Mouse (Mus musculus) heart, postnatal 14 days (tissue): ENCODE measurements around the gene Hist1h2bl. TPM values are rescaled to one million over a fixed set of nuclear protein-coding genes. Genes with fewer than 3 reads are reported as not detected.
"Not testable (repeated sequence)": the region's sequence is repeated elsewhere in the genome, so short reads cannot be mapped to it uniquely, and the experiment has no call there.

Experiments used
- DNase-seq, 2 experiments: peaks; one replicate each; pipeline ENCODE4 v3.0.0; 2021 to 2022
- intact Hi-C: fragments of 180-260 bp; cut with DNase I; formaldehyde crosslinking; loops from one replicate; pipeline ENCODE4 v1.15.1; 2025
- total RNA-seq, 2 experiments: library from RNA; stranded (reverse); gene quantifications; 2 replicates each; pipeline ENCODE4 v1.2.3; 2021

The Hist1h2bl gene
- total RNA-seq, 2 experiments from 2014 or later = 66.3 to 130 TPM

DNA sequence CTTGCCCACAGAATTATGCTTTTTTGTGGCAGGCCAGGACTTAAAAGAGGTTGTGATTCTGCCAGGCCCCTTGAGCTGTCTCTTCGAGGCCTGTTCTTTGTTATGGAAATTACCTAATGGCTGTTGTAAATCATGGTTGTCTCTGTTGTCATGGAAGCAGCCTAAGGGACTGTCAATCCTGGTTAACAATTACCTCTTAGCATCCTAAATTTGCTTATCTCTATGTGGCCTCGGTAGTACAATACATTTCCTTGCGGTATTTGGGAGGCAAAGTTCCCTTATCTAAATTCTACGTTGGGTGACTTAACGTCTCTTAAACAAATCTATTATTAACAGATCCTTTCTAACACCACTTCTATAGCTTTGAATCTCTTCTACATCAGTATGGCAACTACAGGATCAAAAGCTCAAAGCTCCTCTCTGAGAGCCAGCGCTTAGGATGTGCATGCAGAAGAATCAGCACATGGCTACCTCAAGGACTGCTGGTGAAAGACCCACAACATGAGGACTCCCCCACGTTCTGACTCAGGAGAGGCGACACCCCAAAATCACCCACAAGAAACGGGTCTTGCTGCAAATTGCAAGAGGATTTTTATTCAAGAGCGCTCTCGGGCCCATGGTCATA is 12.1 kb upstream of the Hist1h2bl start:
- intact Hi-C loops = no loop called here
- DNase-seq = no peak

DNA sequence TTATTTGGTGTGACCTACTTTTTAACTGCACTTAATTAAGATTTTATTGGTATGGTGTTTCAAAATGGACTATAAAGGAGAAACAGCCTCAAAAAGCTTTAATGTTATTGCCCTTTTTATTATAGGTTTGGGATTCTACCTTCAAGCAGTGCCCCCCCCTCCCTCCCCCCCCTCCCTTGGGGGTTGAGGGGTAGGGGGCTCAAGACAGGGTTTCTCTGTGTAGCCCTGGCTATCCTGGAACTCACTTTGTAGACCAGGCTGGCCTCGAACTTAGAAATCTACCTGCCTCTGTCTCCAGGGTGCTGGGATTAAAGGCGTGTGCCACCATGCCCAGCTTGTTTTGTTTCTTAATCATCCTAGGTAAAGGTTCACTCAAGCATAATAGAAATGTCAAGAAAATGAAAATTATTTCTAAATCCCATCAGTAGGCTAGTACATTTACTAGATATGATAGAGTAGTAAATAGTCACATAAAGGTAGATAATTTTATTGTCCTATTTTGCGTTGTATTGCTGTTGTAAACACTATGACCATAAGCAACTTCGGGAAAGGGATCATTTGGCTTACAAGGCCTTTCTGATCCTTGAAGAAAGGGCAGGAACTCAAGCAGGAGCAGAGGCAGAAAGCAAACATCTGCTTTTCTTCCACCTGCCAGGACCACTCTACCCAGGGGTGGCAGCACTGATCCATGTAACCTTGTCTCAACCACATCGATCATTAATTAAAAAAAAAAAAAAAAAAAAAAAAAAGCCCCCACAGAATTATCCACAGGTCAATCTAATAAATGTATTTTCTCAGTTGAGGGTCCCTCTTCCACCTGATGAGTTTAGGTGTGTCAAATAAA is 7.3 kb upstream of the Hist1h2bl start:
- intact Hi-C loops = no loop called here
- DNase-seq = no peak

DNA sequence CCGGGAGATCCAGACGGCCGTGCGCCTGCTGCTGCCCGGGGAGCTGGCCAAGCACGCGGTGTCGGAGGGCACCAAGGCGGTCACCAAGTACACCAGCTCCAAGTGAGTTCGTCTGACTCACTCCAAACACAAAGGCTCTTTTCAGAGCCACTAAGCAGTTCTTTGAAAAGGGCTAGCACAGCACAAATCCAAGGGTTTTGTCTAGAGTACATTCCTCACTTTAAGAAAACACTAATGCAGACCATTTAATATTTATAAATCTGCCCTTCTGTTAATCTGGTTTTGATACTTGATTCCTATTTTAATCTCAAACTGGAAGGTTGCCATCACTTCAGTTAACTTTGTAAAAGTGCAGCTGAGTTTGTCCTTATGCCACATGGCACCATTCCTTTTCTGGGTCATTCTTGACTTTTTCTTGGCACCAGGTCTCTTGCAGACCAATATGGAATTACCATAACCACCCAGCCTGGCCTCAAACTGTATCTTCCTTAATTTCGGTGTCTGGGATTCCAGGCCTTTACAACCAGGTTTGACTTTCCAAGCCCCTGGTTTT is 6.5 kb upstream of the Hist1h2bl start:
- intact Hi-C loops = no loop called here
- DNase-seq = no peak

DNA sequence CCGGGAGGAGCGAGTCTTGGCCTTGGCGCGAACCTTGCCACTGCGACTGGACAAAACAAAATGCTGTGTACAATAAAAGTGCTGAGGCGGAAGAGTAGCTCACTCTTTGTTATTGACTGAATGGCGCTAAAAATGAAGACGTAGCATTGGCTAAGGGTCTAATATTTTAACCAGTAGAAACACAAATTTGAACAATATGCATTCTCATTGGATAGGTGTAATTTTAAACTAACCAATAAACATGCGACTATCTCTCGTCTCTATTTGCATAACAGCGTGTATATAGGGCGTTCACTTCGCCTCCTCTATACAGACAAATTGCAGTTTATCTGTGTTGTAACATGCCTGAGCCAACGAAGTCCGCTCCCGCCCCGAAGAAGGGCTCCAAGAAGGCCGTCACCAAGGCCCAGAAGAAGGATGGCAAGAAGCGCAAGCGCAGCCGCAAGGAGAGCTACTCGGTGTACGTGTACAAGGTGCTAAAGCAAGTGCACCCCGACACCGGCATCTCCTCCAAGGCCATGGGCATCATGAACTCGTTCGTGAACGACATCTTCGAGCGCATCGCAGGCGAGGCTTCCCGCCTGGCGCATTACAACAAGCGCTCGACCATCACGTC is 5.9 kb upstream of the Hist1h2bl start, which contains the start of gene Hist1h2bm:
TSS of gene Hist1h2bm (plus strand) at position 288 of the 616 bp plus-strand sequence.
- DNase-seq = peak; percentile 40 to 43
- intact Hi-C loops = not testable (repeated sequence)

DNA sequence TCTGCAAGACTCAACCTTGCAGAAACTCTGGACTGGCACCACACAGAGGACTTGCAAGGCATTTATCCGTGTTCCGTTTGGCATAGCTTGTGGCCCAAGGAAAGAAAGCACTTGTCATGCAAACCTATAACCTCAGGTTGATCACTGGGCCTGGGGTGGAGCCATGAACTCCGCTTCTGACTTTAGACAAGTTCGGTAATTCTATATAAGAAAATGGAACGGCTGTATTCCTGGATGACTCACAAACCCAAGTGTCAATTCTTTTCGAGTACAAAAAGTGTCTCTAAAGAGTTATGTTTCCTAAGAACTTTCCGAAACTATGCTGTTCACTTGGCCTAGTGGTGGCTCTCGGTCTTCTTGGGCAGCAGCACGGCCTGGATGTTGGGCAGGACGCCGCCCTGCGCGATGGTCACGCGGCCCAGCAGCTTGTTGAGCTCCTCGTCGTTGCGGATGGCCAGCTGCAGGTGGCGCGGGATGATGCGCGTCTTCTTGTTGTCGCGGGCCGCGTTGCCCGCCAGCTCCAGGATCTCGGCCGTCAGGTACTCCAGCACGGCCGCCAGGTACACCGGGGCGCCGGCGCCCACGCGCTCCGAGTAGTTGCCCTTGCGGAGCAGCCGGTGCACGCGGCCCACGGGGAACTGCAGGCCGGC is 5.3 kb upstream of the Hist1h2bl start:
- DNase-seq, intact Hi-C loops: not testable (repeated sequence)

DNA sequence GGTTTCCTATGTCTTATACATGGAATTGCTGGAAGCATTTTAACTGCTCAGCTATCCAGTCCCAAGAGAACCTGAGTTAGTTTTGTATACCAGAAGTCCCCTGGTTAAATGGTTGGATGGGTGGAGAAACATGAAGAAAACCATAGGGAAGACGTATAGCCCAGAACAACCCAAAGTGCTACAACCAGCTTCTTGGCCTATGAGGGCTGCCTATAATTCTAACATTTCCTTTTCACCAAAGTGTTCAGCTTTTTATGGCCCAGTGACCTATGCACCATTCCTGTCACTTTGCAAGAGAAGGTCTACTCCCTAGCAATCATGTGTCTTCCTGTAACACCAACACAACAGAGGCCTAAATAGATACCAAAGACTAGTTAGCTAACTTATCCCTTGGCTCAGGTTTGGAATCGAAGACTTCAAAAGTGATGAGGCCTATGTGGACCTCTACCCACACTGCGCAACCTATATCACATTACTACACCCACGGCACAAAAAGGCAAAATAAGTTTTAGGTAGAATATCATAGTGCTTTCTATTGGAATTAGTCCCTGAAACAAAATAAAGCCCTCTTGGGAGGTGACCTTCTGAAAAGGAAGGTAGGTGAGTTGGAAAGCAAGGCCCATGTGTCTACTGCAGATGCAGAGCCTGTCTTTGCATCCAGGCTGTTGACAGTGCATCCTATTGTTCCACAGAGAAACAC is 2.6 kb upstream of the Hist1h2bl start:
- no peak for DNase-seq
- intact Hi-C loops = loop anchor here (10.0 kb wide), 3 partner anchors 216 to 1806 kb away; no protein-coding TSS in a partner anchor

DNA sequence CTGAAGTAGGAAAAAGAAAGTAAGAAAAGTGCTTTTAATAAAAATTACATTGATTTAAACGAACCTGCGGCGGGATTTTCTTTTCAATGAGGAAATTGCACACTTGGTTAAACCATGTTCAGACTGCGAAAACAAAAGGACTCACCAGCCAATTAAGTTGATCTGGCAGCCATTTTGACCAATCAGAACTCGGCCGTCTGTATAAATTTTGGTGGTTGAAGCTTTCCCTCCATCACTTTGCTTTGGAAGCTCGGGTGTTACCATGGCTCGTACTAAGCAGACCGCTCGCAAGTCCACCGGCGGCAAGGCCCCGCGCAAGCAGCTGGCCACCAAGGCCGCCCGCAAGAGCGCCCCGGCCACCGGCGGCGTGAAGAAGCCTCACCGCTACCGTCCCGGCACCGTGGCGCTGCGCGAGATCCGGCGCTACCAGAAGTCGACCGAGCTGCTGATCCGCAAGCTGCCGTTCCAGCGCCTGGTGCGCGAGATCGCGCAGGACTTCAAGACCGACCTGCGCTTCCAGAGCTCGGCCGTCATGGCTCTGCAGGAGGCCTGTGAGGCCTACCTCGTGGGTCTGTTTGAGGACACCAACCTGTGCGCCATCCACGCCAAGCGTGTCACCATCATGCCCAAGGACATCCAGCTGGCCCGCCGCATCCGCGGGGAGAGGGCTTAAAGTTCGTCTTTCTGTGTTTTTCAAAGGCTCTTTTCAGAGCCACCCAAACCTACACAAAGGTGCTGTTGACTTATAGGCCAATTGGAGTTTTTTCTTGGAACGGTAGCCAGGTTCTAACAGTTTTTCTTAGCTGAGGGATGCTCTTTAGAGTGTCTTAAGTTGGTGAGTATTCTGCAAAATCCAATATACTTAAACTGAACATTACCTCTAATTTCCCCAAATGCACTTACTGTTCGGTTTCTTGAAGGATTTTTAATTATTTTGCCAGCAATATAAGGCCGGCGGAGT is 1.7 kb upstream of the Hist1h2bl start, which contains the start of gene Hist1h3h:
TSS of gene Hist1h3h (plus strand) at position 263 of the 961 bp plus-strand sequence.
- intact Hi-C loops = loop anchor here (10.0 kb wide), 3 partner anchors 217 to 1807 kb away; no protein-coding TSS in a partner anchor
- peak; percentile 68 to 77 for DNase-seq

DNA sequence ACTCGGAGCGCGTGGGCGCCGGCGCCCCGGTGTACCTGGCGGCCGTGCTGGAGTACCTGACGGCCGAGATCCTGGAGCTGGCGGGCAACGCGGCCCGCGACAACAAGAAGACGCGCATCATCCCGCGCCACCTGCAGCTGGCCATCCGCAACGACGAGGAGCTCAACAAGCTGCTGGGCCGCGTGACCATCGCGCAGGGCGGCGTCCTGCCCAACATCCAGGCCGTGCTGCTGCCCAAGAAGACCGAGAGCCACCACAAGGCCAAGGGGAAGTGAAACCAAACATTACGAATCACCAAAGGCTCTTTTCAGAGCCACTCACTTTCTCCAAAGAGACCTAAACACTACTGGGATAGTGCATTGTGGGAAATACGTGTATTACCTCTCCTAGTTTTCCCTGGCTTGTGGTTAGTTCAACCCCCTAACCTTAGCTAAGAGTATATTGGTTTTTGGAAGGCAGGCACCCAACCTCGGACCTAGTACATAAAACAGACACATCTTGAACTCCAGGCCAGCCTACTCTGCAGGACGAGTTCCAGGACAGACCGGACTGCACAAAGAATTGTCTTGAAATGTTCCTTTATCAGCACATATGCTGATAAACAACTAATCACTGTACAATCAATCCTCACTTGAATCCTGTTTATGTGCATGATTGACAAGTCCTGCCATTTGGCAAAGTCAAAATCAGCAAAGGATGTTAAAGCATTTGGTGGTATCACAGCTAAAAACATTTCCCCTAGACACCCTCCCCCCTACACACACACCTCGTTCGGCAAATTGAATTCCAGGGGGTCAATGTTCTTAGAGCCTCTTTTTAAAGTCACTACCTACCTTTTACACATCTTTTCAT is 823 bp upstream of the Hist1h2bl start:
- not testable (repeated sequence) for DNase-seq
- intact Hi-C loops = loop anchor here (10.0 kb wide), 3 partner anchors 218 to 1808 kb away; no protein-coding TSS in a partner anchor

DNA sequence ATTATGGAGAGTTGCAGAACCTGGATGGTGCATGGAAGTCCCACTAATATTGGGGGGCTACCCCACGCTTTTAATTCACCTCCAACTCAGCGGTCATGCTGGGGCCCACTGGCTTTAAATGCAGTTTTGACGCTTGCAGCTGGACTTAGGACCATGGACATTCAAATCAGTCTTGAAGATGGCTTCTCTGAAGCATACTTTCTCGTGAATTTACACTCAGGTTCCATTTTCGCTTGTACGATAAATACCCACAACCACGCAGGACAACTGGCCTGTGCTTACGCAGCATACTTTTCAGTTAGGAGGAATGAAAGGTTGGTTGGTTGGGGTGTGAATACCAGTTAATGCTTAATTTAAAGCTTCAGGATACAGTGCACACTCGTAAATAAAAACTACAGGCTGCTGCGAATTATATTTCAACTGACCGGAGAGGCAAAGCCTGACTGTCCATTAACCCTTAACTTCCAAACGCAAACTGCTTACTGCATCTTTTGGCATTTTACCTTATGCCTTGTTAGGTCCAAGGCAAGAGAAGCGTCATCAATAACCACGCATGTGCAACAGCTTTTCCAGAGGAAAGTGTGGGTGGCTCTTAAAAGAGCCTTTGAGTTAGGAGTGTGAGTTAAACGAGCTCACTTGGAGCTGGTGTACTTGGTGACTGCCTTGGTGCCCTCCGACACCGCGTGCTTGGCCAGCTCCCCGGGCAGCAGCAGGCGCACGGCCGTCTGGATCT is 646 bp downstream of the Hist1h2bl start:
- DNase-seq = no peak
- intact Hi-C loops = loop anchor here (1.0 to 10.0 kb wide), 4 partner anchors 19 to 1810 kb away; no protein-coding TSS in a partner anchor

DNA sequence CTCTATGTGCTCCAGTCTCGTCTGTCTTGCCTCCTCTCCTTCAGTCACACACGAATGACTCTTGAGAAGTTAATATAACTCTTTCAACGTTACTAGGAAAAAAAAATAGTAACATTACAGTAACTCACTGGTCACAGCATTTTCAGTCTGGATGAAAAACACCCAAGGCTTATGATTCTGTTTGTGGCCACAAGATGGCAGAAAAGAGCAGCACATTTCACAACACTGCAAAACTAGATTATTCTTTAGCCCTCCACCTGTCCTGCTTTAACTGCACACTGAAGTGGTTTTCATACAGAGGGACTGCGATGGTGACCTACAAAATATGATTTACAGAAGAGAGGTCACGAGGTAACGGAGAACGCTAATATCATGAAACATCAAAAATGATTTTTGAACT is 1.2 kb downstream of the Hist1h2bl start:
- intact Hi-C loops = loop anchor here (1.0 to 10.0 kb wide), 8 partner anchors 20 to 1810 kb away; partner anchors contain the start of gene Zscan12

DNA sequence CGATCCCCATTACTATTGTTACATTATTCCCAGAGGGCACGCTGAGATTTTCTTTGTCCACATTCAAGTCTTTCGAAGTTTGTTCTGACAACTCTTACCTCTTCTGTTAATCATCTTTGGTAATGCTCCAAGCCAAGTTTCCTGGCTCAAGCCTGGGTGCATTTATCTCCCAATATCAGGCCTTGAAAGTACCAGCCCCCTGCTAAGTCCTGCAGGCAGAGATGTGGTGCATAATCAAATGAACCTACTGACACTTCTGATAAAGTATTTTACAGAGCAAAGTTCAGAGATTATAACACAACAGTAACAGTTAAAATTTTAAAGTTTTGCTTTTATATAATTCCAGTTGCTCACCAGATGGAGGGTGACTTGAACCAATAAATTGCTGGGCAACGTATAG is 4.2 kb downstream of the Hist1h2bl start:
- intact Hi-C loops = loop anchor here (2.0 to 10.0 kb wide), 8 partner anchors 69 to 1813 kb away; partner anchors contain the start of genes Hist1h1b and Zscan12
- DNase-seq = no peak

More for the DNA sequence above, 1.2 kb downstream of the Hist1h2bl start:
- peak; percentile 56 to 70 for DNase-seq

DNA sequence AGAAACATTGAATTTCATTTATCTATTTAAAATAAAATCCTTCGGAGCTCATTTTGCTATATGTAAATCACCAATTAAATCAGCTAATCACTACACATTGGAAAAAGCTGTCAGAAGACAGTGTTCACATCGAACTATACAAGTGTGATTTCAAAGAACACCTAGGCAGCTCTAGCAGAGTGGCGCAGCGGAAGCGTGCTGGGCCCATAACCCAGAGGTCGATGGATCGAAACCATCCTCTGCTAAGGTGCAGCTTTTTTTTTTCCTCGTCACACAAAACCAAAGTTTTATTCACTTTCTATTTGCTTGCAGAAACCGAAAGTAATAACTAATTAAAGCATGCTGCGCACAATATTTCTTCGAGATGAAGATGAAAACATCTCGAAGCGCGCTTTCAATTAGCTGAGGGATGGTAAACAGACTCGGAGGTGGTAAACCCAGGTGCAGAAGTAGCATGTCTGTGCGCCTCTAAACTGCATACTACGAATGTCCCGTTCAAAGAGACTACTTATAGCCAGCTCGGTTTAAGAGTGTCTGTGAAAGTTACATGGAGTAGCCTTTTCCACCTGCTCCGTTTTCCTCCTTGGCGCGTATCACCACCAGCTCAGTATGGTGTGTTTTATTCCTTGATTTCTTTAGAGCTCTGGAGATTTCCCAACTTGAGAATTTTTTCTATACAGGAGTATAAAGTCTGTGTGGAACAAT is 5.0 kb downstream of the Hist1h2bl start:
- DNase-seq = peak; percentile 76 to 83
- intact Hi-C loops = loop anchor here (2.0 to 10.0 kb wide), 8 partner anchors 70 to 1814 kb away; partner anchors contain the start of genes Hist1h1b and Zscan12

DNA sequence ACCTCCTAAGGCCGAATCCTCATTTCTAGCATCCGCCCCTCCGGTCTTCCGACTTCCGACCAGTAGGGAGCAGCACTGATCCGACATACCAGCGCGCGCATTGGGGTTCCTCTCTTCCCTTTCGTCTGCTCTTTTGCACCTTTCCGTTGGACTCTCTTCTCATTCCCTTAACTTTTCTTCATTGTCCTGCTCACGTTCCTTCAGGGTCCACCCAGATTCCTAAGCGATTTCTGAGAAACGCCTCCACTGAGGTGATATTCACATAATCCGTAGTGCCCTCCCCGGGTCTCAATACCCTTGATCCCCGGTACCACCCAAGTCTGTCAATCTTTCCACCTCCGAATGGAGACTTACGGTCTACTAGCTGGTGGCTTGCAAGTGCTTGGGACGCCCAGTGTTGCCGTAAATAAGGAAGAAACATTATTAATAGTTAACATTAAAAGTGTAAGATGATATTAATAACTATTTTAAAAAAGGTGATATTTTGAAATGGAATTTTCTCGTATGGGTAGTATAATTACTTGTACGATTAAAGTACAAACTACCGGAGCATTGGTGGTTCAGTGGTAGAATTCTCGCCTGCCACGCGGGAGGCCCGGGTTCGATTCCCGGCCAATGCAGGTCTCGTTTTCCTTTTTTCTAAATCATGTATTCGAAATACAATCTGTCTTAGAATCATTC is 5.8 kb downstream of the Hist1h2bl start:
- intact Hi-C loops = loop anchor here (2.0 to 10.0 kb wide), 8 partner anchors 71 to 1815 kb away; partner anchors contain the start of genes Hist1h1b and Zscan12
- DNase-seq = peak; percentile 88 to 93

DNA sequence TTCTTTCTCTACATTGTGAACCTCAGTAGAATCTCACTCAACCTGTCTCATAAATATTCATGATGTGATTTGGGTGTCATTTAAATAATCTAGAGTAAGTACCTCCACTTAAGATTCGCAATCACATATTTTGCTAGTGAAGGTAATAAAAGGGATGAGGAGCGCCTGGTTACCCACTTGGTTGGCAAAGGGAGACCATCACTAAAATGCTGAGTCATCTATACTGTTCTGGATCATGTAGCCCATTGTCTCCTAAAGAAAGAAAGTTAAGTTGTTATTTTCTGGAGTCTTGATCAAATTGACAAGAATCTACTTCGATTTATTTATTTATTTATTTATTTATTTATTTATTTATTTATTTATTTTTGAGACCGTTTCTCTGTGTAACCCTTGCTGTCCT is 9.3 kb downstream of the Hist1h2bl start:
- no peak for DNase-seq
- intact Hi-C loops = no loop called here

DNA sequence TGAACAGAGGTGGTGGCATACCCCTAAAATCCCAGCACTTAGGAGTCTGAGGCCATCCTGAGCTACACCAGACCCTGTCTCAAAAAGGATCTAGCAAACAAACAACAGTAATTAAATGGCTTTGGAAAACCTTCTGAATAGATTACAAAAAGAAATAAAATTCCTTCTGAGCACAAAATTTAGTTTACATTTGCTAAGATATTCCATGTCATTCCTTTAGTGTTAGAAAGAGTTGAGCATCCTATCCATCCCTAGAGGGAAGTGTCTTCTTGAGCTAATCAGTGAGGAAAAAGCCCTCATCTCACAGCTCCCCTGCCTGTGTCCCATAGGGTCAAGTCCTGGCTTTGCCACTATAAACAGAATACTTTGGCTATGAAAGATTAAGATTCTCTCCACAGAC is 18.1 kb downstream of the Hist1h2bl start, which contains the start of gene Olfr1359:
TSS of gene Olfr1359 (plus strand) at position 301 of the 400 bp plus-strand sequence.
- intact Hi-C loops = no loop called here
- DNase-seq = no peak
